Mouse (Mus musculus) Muller cell, postnatal 12 days (primary cell): ENCODE results near the gene Efemp2.

Experiments
- DNase-seq: peaks from one replicate; pipeline ENCODE4 v3.0.0-alpha.2; 2015; ENCODE audit errors: inconsistent ontology term

The Efemp2 gene

GRCm38 (mm10) chr19:5451766-5452165 lies 22.0 kb upstream of the Efemp2 start:
- no peak for DNase-seq

GRCm38 (mm10) chr19:5455037-5455436 lies 18.7 kb upstream of the Efemp2 start:
- DNase-seq = no peak

- DNase-seq = no peak
Measured at GRCm38 (mm10) chr19:5455568-5455967, 18.2 kb upstream of the Efemp2 start.

GRCm38 (mm10) chr19:5456241-5456921 lies 17.4 kb upstream of the Efemp2 start:
- DNase-seq = peak; percentile 83

- DNase-seq = peak; percentile 98
Measured at GRCm38 (mm10) chr19:5456922-5457745, 16.6 kb upstream of the Efemp2 start.

- DNase-seq = no peak
Measured at GRCm38 (mm10) chr19:5457746-5458442, 15.9 kb upstream of the Efemp2 start, which contains the start of gene Ccdc85b. TSS of gene Ccdc85b (minus strand) at chr19:5457894.

GRCm38 (mm10) chr19:5459019-5459418 lies 14.7 kb upstream of the Efemp2 start:
- DNase-seq = peak; percentile 63

GRCm38 (mm10) chr19:5459896-5460295 lies 13.9 kb upstream of the Efemp2 start:
- no peak for DNase-seq

- peak; percentile 90 for DNase-seq
Measured at GRCm38 (mm10) chr19:5460465-5460911, 13.3 kb upstream of the Efemp2 start, which contains the start of gene Fibp. TSS of gene Fibp (plus strand) at chr19:5460615.

- DNase-seq = no peak
Measured at GRCm38 (mm10) chr19:5461411-5461810, 12.3 kb upstream of the Efemp2 start.

GRCm38 (mm10) chr19:5463212-5463611 lies 10.5 kb upstream of the Efemp2 start:
- DNase-seq = no peak

- DNase-seq = peak; percentile 71
Measured at GRCm38 (mm10) chr19:5463791-5464562, 9.8 kb upstream of the Efemp2 start.

- DNase-seq = no peak
Measured at GRCm38 (mm10) chr19:5465037-5465436, 8.7 kb upstream of the Efemp2 start.

- peak; percentile 69 for DNase-seq
Measured at GRCm38 (mm10) chr19:5466916-5467500, 6.7 kb upstream of the Efemp2 start.

- no peak for DNase-seq
Measured at GRCm38 (mm10) chr19:5468374-5468773, 5.4 kb upstream of the Efemp2 start, which contains the start of gene Ctsw. TSS of gene Ctsw (minus strand) at chr19:5468507.

- DNase-seq = no peak
Measured at GRCm38 (mm10) chr19:5471846-5472245, 1.9 kb upstream of the Efemp2 start.

- no peak for DNase-seq
Measured at GRCm38 (mm10) chr19:5472857-5473256, 897 bp upstream of the Efemp2 start.

GRCm38 (mm10) chr19:5474281-5475068 lies 721 bp downstream of the Efemp2 start:
- peak; percentile 75 for DNase-seq

GRCm38 (mm10) chr19:5475069-5475714 lies 1.4 kb downstream of the Efemp2 start:
- peak; percentile 69 for DNase-seq
